Mouse (Mus musculus): Measurements from ENCODE around the gene Gm42674.

GRCm38 (mm10) chr3:90600458-90601195, 1.1 kb upstream of the Gm42674 start:
- TF ChIP-seq CTCF (IDR thresholded peaks at IDR 0.05; ENCODE audit: low read depth, low read length) (no peak), POLR2A (IDR thresholded peaks at IDR 0.05; ENCODE audit: extremely low read depth, insufficient read depth, low read length) (no peak)

Data from liver, adult 2 months (tissue).